Mouse (Mus musculus): ENCODE results near the gene Abcb8. TPM values are rescaled to one million over a fixed set of nuclear protein-coding genes. Genes with fewer than 3 reads are reported as not detected.

Gene Abcb8
- total and polyA plus RNA-seq, 2 experiments from 2014 or later = 73.2 to 141 TPM

GRCm38 (mm10) chr5:24417587-24417986, 24.1 kb downstream of the Abcb8 start:
- no peaks in the 10 kb centered on the region for H3K9me3 ChIP-seq (replicated peaks; ENCODE audit: control insufficient read depth, low read length)
- H3K9ac ChIP-seq (replicated peaks; ENCODE audit: low read depth, low read length) = no peak overlapping the region
- ATAC-seq (ENCODE audit: insufficient read depth, low read depth) (no peak), DNase-seq (ENCODE audit: low spot score) (no peak)
- H3K4me1 ChIP-seq (ENCODE audit: control insufficient read depth, insufficient read depth) = peaks cover 4% of the 10 kb centered on the region; the same call in 1 of the 2 replicates
- no peak overlapping the region for H3K27ac ChIP-seq (ENCODE audit: low read depth)
- no peak overlapping the region for H3K4me3 ChIP-seq (ENCODE audit: low read depth, low read length)
- peaks cover 15% of the 10 kb centered on the region; the same call in 1 of the 2 replicates for H3K36me3 ChIP-seq (replicated peaks; ENCODE audit: control insufficient read depth, insufficient read depth, low read length)
- 79% methylated on average over 10 of the region's 10 CpGs for WGBS
- no peaks in the 10 kb centered on the region for H3K27me3 ChIP-seq (ENCODE audit: control insufficient read depth, insufficient read depth, low read length)
- TF ChIP-seq EP300 (IDR thresholded peaks at IDR 0.05; ENCODE audit: low read depth) (no peak), CTCF (IDR thresholded peaks at IDR 0.05; ENCODE audit: low read depth) (no peak)
- no peak overlapping the region for H3K4me2 ChIP-seq (ENCODE audit: low read depth, low read length)

- no peaks in the 10 kb centered on the region for H3K9me3 ChIP-seq (replicated peaks; ENCODE audit: control insufficient read depth, low read length)
- ATAC-seq (ENCODE audit: insufficient read depth, low read depth) = no peak
- H3K4me2 ChIP-seq (ENCODE audit: low read depth, low read length) = no peak overlapping the region
- peaks cover 15% of the 10 kb centered on the region; the same call in 1 of the 2 replicates for H3K36me3 ChIP-seq (replicated peaks; ENCODE audit: control insufficient read depth, insufficient read depth, low read length)
- H3K27ac ChIP-seq (ENCODE audit: low read depth) = no peak overlapping the region
- no peaks in the 10 kb centered on the region for H3K27me3 ChIP-seq (ENCODE audit: control insufficient read depth, insufficient read depth, low read length)
- no peak overlapping the region for H3K4me3 ChIP-seq (ENCODE audit: low read depth, low read length)
- TF ChIP-seq CTCF (IDR thresholded peaks at IDR 0.05; ENCODE audit: low read depth) (no peak), EP300 (IDR thresholded peaks at IDR 0.05; ENCODE audit: low read depth) (no peak)
- WGBS = 89% methylated on average over 9 of the region's 9 CpGs
- H3K4me1 ChIP-seq (ENCODE audit: control insufficient read depth, insufficient read depth) = peaks cover 8% of the 10 kb centered on the region; the same call in 1 of the 2 replicates
- DNase-seq (ENCODE audit: low spot score) = no peak
- H3K9ac ChIP-seq (replicated peaks; ENCODE audit: low read depth, low read length) = no peak overlapping the region
Measured at GRCm38 (mm10) chr5:24420381-24420780, 26.9 kb downstream of the Abcb8 start.

GRCm38 (mm10) chr5:24423129-24424003, 29.9 kb downstream of the Abcb8 start, which contains the start of the genes Cdk5 and Slc4a2:
Cdk5 (minus strand) TSS chr5:24423530.
Slc4a2 (plus strand) TSS chr5:24423837.
- WGBS = under 1% methylated on average over 46 of the region's 46 CpGs
- peak; percentile 99 for DNase-seq (ENCODE audit: low spot score)
- TF ChIP-seq EP300 (IDR thresholded peaks at IDR 0.05; ENCODE audit: low read depth) (peak; percentile 63; the same call in 1 of the 2 replicates), CTCF (IDR thresholded peaks at IDR 0.05; ENCODE audit: low read depth) (no peak)
- peak; percentile 93 for ATAC-seq (ENCODE audit: insufficient read depth, low read depth)
- H3K27ac ChIP-seq (ENCODE audit: low read depth) = peak within 1 kb of the TSS; percentile 96
- peaks cover 15% of the 10 kb centered on the region; the same call in 1 of the 2 replicates for H3K36me3 ChIP-seq (replicated peaks; ENCODE audit: control insufficient read depth, insufficient read depth, low read length)
- H3K4me3 ChIP-seq (ENCODE audit: low read depth, low read length) = peak within 1 kb of the TSS; percentile 72
- H3K9ac ChIP-seq (replicated peaks; ENCODE audit: low read depth, low read length) = peak within 1 kb of the TSS; percentile 70
- peaks cover 24% of the 10 kb centered on the region for H3K4me1 ChIP-seq (ENCODE audit: control insufficient read depth, insufficient read depth)
- no peaks in the 10 kb centered on the region for H3K27me3 ChIP-seq (ENCODE audit: control insufficient read depth, insufficient read depth, low read length)
- no peaks in the 10 kb centered on the region for H3K9me3 ChIP-seq (replicated peaks; ENCODE audit: control insufficient read depth, low read length)
- H3K4me2 ChIP-seq (ENCODE audit: low read depth, low read length) = peak within 1 kb of the TSS; percentile 77

- Histone ChIP-seq H3K27me3 (ENCODE audit: control insufficient read depth, insufficient read depth, low read length) (no peaks in the 10 kb centered on the region), H3K4me2 (ENCODE audit: low read depth, low read length) (peak overlapping the region; percentile 77), H3K4me3 (ENCODE audit: low read depth, low read length) (peak overlapping the region; percentile 72), H3K9ac (replicated peaks; ENCODE audit: low read depth, low read length) (peak overlapping the region; percentile 70), H3K27ac (ENCODE audit: low read depth) (peak overlapping the region; percentile 96), H3K4me1 (ENCODE audit: control insufficient read depth, insufficient read depth) (peaks cover 24% of the 10 kb centered on the region), H3K9me3 (replicated peaks; ENCODE audit: control insufficient read depth, low read length) (no peaks in the 10 kb centered on the region), H3K36me3 (replicated peaks; ENCODE audit: control insufficient read depth, insufficient read depth, low read length) (peaks cover 11% of the 10 kb centered on the region; the same call in 1 of the 2 replicates)
- DNase-seq (ENCODE audit: low spot score) = no peak
- TF ChIP-seq EP300 (IDR thresholded peaks at IDR 0.05; ENCODE audit: low read depth) = no peak
- no peak for TF ChIP-seq CTCF (IDR thresholded peaks at IDR 0.05; ENCODE audit: low read depth)
- WGBS = 9% methylated on average over 21 of the region's 21 CpGs
- ATAC-seq (ENCODE audit: insufficient read depth, low read depth) = no peak
Measured at GRCm38 (mm10) chr5:24424004-24424781, 30.7 kb downstream of the Abcb8 start.

- Histone ChIP-seq H3K27me3 (ENCODE audit: control insufficient read depth, insufficient read depth, low read length) (no peaks in the 10 kb centered on the region), H3K4me2 (ENCODE audit: low read depth, low read length) (peak overlapping the region; percentile 77), H3K9ac (replicated peaks; ENCODE audit: low read depth, low read length) (peak overlapping the region; percentile 70), H3K4me1 (ENCODE audit: control insufficient read depth, insufficient read depth) (peaks cover 24% of the 10 kb centered on the region), H3K9me3 (replicated peaks; ENCODE audit: control insufficient read depth, low read length) (no peaks in the 10 kb centered on the region), H3K27ac (ENCODE audit: low read depth) (peak overlapping the region; percentile 96), H3K36me3 (replicated peaks; ENCODE audit: control insufficient read depth, insufficient read depth, low read length) (peaks cover 18% of the 10 kb centered on the region), H3K4me3 (ENCODE audit: low read depth, low read length) (peak overlapping the region; percentile 72)
- peak; percentile 45 for ATAC-seq (ENCODE audit: insufficient read depth, low read depth)
- 1% methylated on average over 53 of the region's 60 CpGs for WGBS
- peak; percentile 93 for DNase-seq (ENCODE audit: low spot score)
- TF ChIP-seq CTCF (IDR thresholded peaks at IDR 0.05; ENCODE audit: low read depth) (no peak), EP300 (IDR thresholded peaks at IDR 0.05; ENCODE audit: low read depth) (no peak)
Measured at GRCm38 (mm10) chr5:24424861-24425411, 31.5 kb downstream of the Abcb8 start.
